Mouse (Mus musculus) gastrocnemius, postnatal 4 days (tissue): ENCODE data around the gene Asap3. TPM values are rescaled to one million over a fixed set of nuclear protein-coding genes. Genes with fewer than 3 reads are reported as not detected.

ENCODE experiments used
- DNase-seq, 2 experiments: peaks; one replicate each; pipeline ENCODE4 v3.0.0; 2021 to 2022; ENCODE audit warnings: low spot score in 2 of 2, mixed read lengths in 2 of 2
- total RNA-seq, 2 experiments: library from RNA; stranded (reverse); gene quantifications; 2 replicates each; pipeline ENCODE4 v1.2.3; 2021

Asap3 gene
- total RNA-seq, 2 experiments from 2014 or later: 12.2 to 13.4 TPM

DNA sequence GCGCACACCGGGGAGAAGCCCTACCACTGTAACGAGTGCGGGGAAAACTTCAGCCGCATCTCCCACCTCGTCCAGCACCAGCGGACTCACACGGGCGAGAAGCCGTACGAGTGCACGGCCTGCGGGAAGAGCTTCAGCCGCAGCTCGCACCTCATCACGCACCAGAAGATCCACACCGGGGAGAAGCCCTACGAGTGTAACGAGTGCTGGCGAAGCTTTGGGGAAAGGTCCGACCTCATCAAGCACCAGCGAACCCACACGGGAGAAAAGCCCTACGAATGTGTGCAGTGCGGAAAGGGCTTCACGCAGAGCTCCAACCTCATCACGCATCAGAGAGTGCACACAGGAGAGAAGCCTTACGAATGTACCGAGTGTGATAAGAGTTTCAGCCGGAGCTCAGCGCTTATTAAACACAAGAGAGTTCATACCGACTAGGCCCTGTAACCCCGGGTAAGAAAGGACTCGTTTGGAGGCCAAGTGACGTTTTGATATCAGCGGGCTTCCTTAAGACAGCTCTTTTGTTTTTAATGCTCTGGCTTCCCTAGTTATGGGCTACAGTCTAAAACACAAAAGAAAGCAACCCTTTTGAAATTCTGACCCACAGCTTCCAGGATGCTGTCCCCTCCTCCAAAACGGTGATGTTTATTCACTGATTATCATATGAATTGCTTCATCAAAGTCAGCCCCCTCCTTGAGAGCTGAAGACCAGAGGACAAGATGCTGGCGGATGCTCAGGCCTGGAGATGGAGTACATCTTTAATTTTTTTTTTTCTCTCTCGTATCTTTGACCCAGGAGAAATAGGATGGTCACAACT lies 84.8 kb downstream of the Asap3 start:
- DNase-seq: no peak

DNA sequence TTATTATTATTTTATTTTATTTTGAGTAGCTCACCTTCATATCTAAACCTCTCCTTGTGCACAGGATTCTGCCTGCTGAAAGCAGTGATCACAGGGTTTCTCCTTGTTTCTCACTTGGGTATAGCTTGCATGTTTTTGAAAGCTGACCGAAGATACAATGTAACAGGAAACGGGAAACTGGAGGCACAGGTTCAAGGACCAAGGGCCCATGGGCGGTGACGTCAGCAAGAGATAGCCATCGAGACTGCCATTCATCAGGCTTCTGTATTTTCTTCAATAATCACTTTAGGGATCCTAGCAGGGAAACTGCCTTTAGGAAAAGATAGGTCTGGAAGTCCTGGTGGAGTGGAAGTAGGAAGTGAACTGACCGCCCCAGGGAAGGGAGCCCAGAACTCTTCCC lies 85.5 kb downstream of the Asap3 start:
- no peak for DNase-seq

Other genes with a start within 250 kb of the Asap3 start
- gene Gale, start 242.6 kb upstream of the Asap3 start, total RNA-seq: 1 to 10 TPM; 7.1 to 7.7 TPM
- 10 to 100 TPM; 36.5 to 39.6 TPM for gene Lypla2, start 233.7 kb upstream of the Asap3 start, total RNA-seq
- 10 to 100 TPM; 23.6 to 26.2 TPM for gene Pithd1, start 219.1 kb upstream of the Asap3 start, total RNA-seq
- gene Eloa, start 184.6 kb upstream of the Asap3 start, total RNA-seq: 10 to 100 TPM; 43.9 to 45.9 TPM
- gene Rpl11, start 152.9 kb upstream of the Asap3 start, total RNA-seq: 100 to 1,000 TPM; 466 to 495 TPM
- 10 to 100 TPM; 51.3 to 59.3 TPM for gene Id3, start 62.9 kb upstream of the Asap3 start, total RNA-seq
- gene E2f2, start 34.0 kb upstream of the Asap3 start, total RNA-seq: 10 to 100 TPM; 18.4 to 19.4 TPM
- 100 to 1,000 TPM; 149 to 154 TPM for gene Tcea3, start 41.4 kb downstream of the Asap3 start, total RNA-seq
- 10 to 100 TPM; 51.2 to 65.1 TPM for gene Zfp46, start 78.3 kb downstream of the Asap3 start, total RNA-seq
- gene Hnrnpr, start 104.6 kb downstream of the Asap3 start, total RNA-seq: 10 to 100 TPM; 78.7 to 79.0 TPM
- gene Htr1d, start 217.2 kb downstream of the Asap3 start, total RNA-seq: not detected